Mouse (Mus musculus) CH12.LX (cell line): ENCODE data around the gene P3h3. TPM values are rescaled to one million over a fixed set of nuclear protein-coding genes. Genes with fewer than 3 reads are reported as not detected.

Experiments
- DNase-seq: peaks from one replicate; pipeline ENCODE4 v3.0.0-alpha.2; 2013; ENCODE audit errors: extremely low read depth
- H3K27ac ChIP-seq: 2 replicates; pipeline ENCODE4 v1.5.1; 2012; ENCODE audit warnings: low read depth, mild to moderate bottlenecking, control low read depth, moderate library complexity; ENCODE audit not compliant: insufficient read depth
- H3K27me3 ChIP-seq: replicated peaks from 2 replicates; pipeline ENCODE3; 2012; ENCODE audit warnings: inconsistent platforms
- H3K36me3 ChIP-seq, 2 experiments: replicated peaks in 1 of 2; 2 replicates each; pipeline versions ENCODE3 to v1.6.1; 2012; ENCODE audit warnings: inconsistent platforms in 1 of 2, low read length in 1 of 2, mild to moderate bottlenecking in 1 of 2, mixed read lengths in 1 of 2, moderate library complexity in 1 of 2; ENCODE audit not compliant: control insufficient read depth in 1 of 2, insufficient read depth in 1 of 2
- H3K4me1 ChIP-seq, 2 experiments: 2 replicates each; pipeline ENCODE4 v1.6.1; 2012; ENCODE audit warnings: inconsistent platforms in 1 of 2, moderate library complexity in 1 of 2; ENCODE audit not compliant: insufficient read depth in 2 of 2, control insufficient read depth in 1 of 2
- H3K4me2 ChIP-seq: 2 replicates; pipeline ENCODE4 v1.6.1; 2012; ENCODE audit warnings: low read depth, mild to moderate bottlenecking, control low read depth; ENCODE audit not compliant: poor library complexity, insufficient read depth, severe bottlenecking
- H3K4me3 ChIP-seq, 3 experiments: fragments of 150-350 bp in 1 of 3; sonication (generic) in 1 of 3; replicated peaks in 1 of 3; 2 replicates each; pipeline versions ENCODE3 to v1.5.1; 2011 to 2012; ENCODE audit warnings: low read depth in 2 of 3, low read length in 2 of 3, mild to moderate bottlenecking in 2 of 3, moderate library complexity in 2 of 3, control low read depth in 1 of 3, improper control_type of control experiment in 1 of 3, inconsistent platforms in 1 of 3, mixed read lengths in 1 of 3; ENCODE audit not compliant: poor library complexity in 1 of 3
- H3K79me2 ChIP-seq: replicated peaks from 2 replicates; pipeline ENCODE4 v1.6.1; 2012; ENCODE audit warnings: mild to moderate bottlenecking, moderate library complexity; ENCODE audit not compliant: control insufficient read depth, poor library complexity, insufficient read depth, severe bottlenecking; ENCODE audit errors: extremely low read depth
- H3K9ac ChIP-seq: 2 replicates; pipeline ENCODE4 v1.6.1; 2012; ENCODE audit warnings: low read depth, mild to moderate bottlenecking, control low read depth, moderate library complexity; ENCODE audit not compliant: insufficient read depth
- H3K9me3 ChIP-seq: replicated peaks from 2 replicates; pipeline ENCODE3; 2012; ENCODE audit warnings: low read length, inconsistent platforms, mixed read lengths
- BHLHE40 ChIP-seq: IDR thresholded peaks from 2 replicates; pipeline ENCODE4 v1.6.1; 2011; ENCODE audit warnings: mild to moderate bottlenecking, low read depth, low read length, improper control_type of control experiment
- CHD1 ChIP-seq: IDR thresholded peaks from 2 replicates; pipeline ENCODE4 v1.6.1; 2012; ENCODE audit warnings: low read depth, low read length, improper control_type of control experiment, inconsistent platforms
- E2F4 ChIP-seq: IDR thresholded peaks from 2 replicates; pipeline ENCODE4 v1.6.1; 2011; ENCODE audit warnings: low read depth, low read length, improper control_type of control experiment; ENCODE audit not compliant: insufficient replicate concordance
- GABPA ChIP-seq: IDR thresholded peaks from 2 replicates; pipeline ENCODE4 v1.6.1; 2012; ENCODE audit warnings: low read depth, low read length, improper control_type of control experiment, inconsistent platforms; ENCODE audit not compliant: insufficient replicate concordance
- MAX ChIP-seq: IDR thresholded peaks from 2 replicates; pipeline ENCODE4 v1.6.1; 2011; ENCODE audit warnings: low read length, improper control_type of control experiment
- MYC ChIP-seq: IDR thresholded peaks from 2 replicates; pipeline ENCODE4 v1.6.1; 2011; ENCODE audit warnings: low read depth, mild to moderate bottlenecking, improper control_type of control experiment, low read length
- NRF1 ChIP-seq: IDR thresholded peaks from 2 replicates; pipeline ENCODE4 v1.6.1; 2014; ENCODE audit warnings: low read depth, mild to moderate bottlenecking, inconsistent platforms, low read length, improper control_type of control experiment, moderate library complexity
- POLR2A ChIP-seq: IDR thresholded peaks from 2 replicates; pipeline ENCODE4 v1.6.1; 2011; ENCODE audit warnings: low read depth, mild to moderate bottlenecking, improper control_type of control experiment, low read length
- RCOR1 ChIP-seq: conservative IDR thresholded peaks from 2 replicates; pipeline ENCODE4 v1.6.1; 2012; ENCODE audit warnings: low read depth, mild to moderate bottlenecking, inconsistent platforms, low read length, improper control_type of control experiment
- TBP ChIP-seq: conservative IDR thresholded peaks from 2 replicates; pipeline ENCODE4 v1.6.1; 2011; ENCODE audit warnings: low read depth, low read length, improper control_type of control experiment
- USF1 ChIP-seq: IDR thresholded peaks from 2 replicates; pipeline ENCODE4 v1.6.1; 2014; ENCODE audit warnings: low read depth, mild to moderate bottlenecking, inconsistent platforms, low read length, improper control_type of control experiment
- ZNF384 ChIP-seq: IDR thresholded peaks from 2 replicates; pipeline ENCODE4 v1.6.1; 2012; ENCODE audit warnings: low read depth, low read length, improper control_type of control experiment, inconsistent platforms
- dilution Hi-C: fragments of 300-500 bp; cut with MboI; formaldehyde crosslinking; loops from 2 replicates; pipeline ENCODE4 v1.14.3; 2020; ENCODE audit warnings: low sequenced_read_pairs; ENCODE audit not compliant: extremely low pct_unique_long_range_greater_than_20kb, extremely low pct_ligation_motif_present
- in situ Hi-C: fragments of 300-500 bp; cut with MboI; formaldehyde crosslinking; loops from 3 replicates; pipeline ENCODE4 v1.14.3; 2019; ENCODE audit warnings: low sequenced_read_pairs, low pct_ligation_motif_present, low pct_unique_long_range_greater_than_20kb, mixed read lengths
- polyA plus RNA-seq: library from polyadenylated mRNA; unstranded; fragments of >175 nt; gene quantifications from 2 replicates; pipeline ENCODE4 v1.2.1, GENCODE M21; 2012; ENCODE audit warnings: low read depth; ENCODE audit not compliant: insufficient read length
- total RNA-seq, 2 experiments: library from RNA; depleted of rRNA; stranded (reverse); fragments of 300-350 nt in 1 of 2; fragments of >200 nt in 1 of 2; gene quantifications; 2 replicates each; pipeline ENCODE4 v1.2.3; 2012 to 2014

Gene P3h3
- total and polyA plus RNA-seq, 3 experiments = 0.31 to 0.34 TPM; not detected in 1

DNA sequence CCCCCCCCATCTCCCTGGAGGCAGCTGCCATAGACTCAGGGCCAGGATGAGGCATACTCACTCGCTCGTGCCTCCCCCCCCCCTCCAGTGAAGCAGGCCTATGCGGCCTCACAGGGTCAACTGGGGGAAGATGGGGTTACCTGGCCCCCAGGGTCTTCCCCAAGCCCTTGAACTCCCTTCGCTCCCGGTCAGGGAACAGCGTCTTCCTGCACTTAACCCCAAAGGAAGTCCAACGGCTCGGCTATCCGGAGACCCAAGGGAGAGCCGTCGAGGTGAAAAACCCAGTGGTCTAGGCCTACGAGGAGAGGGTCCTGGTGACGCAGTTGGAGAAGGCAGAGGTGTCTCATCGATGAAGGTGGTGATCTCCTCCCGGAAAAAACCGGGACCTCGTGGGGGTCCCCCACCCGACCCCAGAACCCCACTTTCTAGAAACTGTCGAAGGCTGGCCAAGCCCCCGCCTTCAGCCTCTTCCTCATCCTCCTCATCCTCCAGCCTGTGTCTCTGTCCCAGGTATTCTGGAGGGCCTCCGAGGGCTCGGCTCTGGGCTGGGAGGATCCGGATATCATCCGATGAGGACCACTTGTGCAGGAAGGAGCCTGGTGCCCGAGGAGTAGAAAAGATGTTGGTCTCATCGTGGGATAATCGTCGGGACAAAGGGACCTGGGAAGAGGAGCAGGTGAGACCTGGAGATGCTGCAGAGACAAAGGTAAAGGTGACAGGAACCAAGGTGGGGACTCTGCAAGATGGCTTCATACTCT, 1.2 kb upstream of the P3h3 start:
- TF ChIP-seq TBP = no peak
- no peak for TF ChIP-seq CHD1
- no peak for TF ChIP-seq NRF1
- TF ChIP-seq POLR2A = no peak
- TF ChIP-seq E2F4 = no peak
- TF ChIP-seq BHLHE40 = no peak
- no peak for TF ChIP-seq MAX
- TF ChIP-seq MYC = no peak
- TF ChIP-seq RCOR1 = no peak
- TF ChIP-seq ZNF384 = no peak
- Histone ChIP-seq H3K9ac (no peak overlapping the region), H3K36me3 (no peaks in the 10 kb centered on the region), H3K79me2 (no peaks in the 10 kb centered on the region), H3K27ac (no peak overlapping the region), H3K4me2 (no peak overlapping the region), H3K9me3 (no peaks in the 10 kb centered on the region), H3K4me3 (no peak overlapping the region), H3K4me1 (peaks cover 23 to 30% of the 10 kb centered on the region in 2 experiments), H3K27me3 (peaks cover 28% of the 10 kb centered on the region)
- no peak for DNase-seq
- dilution Hi-C loops (no loop called here), in situ Hi-C loops (loop anchor here (25.0 kb wide), 1 partner anchor 179 kb away; the partner anchor contains the start of genes Acrbp and Ing4)

DNA sequence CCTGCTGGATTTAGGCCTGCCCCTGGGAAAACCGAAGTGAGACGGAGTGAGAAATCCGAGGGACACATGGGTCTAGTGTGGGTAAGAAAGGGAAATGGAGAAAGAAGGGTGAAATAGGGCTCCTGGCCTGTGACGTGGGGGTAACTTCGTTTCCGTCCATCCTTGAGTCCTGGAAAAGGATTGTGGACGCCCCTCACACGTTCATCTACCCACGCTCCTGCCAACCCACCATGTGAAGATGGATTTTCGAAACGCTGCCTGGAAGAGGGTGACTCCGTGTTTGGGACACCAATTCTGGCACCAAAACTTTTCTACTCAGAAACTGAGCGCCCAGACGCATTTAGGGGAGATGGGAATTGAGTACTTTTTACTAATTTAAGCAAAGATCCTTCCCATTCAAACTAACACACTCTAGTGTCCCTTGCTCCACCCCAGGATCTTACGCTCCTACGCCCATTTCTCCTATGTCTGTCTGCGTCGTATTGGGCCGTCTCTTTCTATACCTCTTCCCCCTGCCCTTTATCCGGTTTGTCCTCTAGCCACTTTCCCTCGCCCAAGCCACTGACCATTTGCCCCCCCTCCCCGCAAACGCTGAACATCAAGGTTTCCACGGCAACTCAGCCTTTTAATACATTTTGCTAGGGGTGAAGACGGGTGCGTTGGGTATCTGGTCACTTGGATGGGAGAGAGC, 433 bp upstream of the P3h3 start:
- dilution Hi-C loops = no loop called here
- Histone ChIP-seq H3K9me3 (no peaks in the 10 kb centered on the region), H3K4me1 (peaks cover 19 to 27% of the 10 kb centered on the region in 2 experiments), H3K27ac (no peak overlapping the region), H3K4me2 (no peak overlapping the region), H3K9ac (no peak overlapping the region), H3K4me3 (no peak overlapping the region), H3K27me3 (peaks cover 32% of the 10 kb centered on the region), H3K79me2 (no peaks in the 10 kb centered on the region), H3K36me3 (no peaks in the 10 kb centered on the region)
- DNase-seq = no peak
- no peak for TF ChIP-seq USF1
- TF ChIP-seq GABPA = no peak
- in situ Hi-C loops = loop anchor here (25.0 kb wide), 1 partner anchor 179 kb away; the partner anchor contains the start of genes Acrbp and Ing4
